Mouse (Mus musculus): ENCODE measurements at regions not wholly inside any gene's neighbourhood (a gene's known extent, or its start where the extent isn't known, plus 50 kb on each side); places are given as distances from the start of the nearest gene placed in this dataset.

GRCm38 (mm10) chr12:65673193-65673592 lies 447.9 kb downstream of the Wdr20rt start:
- no peak overlapping the region for H3K27ac ChIP-seq
- no peak for ATAC-seq (replicated peaks)
- H3K9ac ChIP-seq, result no peak overlapping the region
- no peak overlapping the region for H3K4me2 ChIP-seq
- H3K4me1 ChIP-seq, result no peaks in the 10 kb centered on the region
- H3K4me3 ChIP-seq, result no peak overlapping the region
- no peaks in the 10 kb centered on the region for H3K36me3 ChIP-seq (replicated peaks)
- no peaks in the 10 kb centered on the region for H3K9me3 ChIP-seq
- WGBS, result 96% methylated on average over 2 of the region's 2 CpGs
- H3K27me3 ChIP-seq (replicated peaks), result no peaks in the 10 kb centered on the region

GRCm38 (mm10) chr12:65674916-65675660 lies 449.8 kb downstream of the Wdr20rt start:
- Histone ChIP-seq H3K9ac (no peak overlapping the region), H3K27me3 (replicated peaks) (no peaks in the 10 kb centered on the region), H3K9me3 (no peaks in the 10 kb centered on the region), H3K4me3 (no peak overlapping the region), H3K4me1 (no peaks in the 10 kb centered on the region), H3K36me3 (replicated peaks) (no peaks in the 10 kb centered on the region), H3K4me2 (no peak overlapping the region), H3K27ac (no peak overlapping the region)
- 92% methylated on average over 1 of the region's 1 CpGs for WGBS
- no peak for ATAC-seq (replicated peaks)

GRCm38 (mm10) chr12:65680335-65680734 lies 455.0 kb downstream of the Wdr20rt start:
- Histone ChIP-seq H3K4me3 (no peak overlapping the region), H3K27ac (no peak overlapping the region), H3K9ac (no peak overlapping the region), H3K4me2 (no peak overlapping the region), H3K4me1 (no peaks in the 10 kb centered on the region), H3K9me3 (no peaks in the 10 kb centered on the region), H3K27me3 (replicated peaks) (no peaks in the 10 kb centered on the region), H3K36me3 (replicated peaks) (no peaks in the 10 kb centered on the region)
- WGBS, result 76% methylated on average over 2 of the region's 2 CpGs
- ATAC-seq (replicated peaks), result no peak

GRCm38 (mm10) chr12:65681826-65682225 lies 456.5 kb downstream of the Wdr20rt start:
- H3K27me3 ChIP-seq (replicated peaks), result no peaks in the 10 kb centered on the region
- 95% methylated on average over 6 of the region's 6 CpGs for WGBS
- ATAC-seq (replicated peaks), result no peak

GRCm38 (mm10) chr12:65704985-65705384 lies 479.7 kb downstream of the Wdr20rt start:
- Histone ChIP-seq H3K4me2 (no peak overlapping the region), H3K4me1 (no peaks in the 10 kb centered on the region), H3K9me3 (no peaks in the 10 kb centered on the region), H3K27me3 (replicated peaks) (no peaks in the 10 kb centered on the region), H3K27ac (no peak overlapping the region), H3K4me3 (no peak overlapping the region), H3K36me3 (replicated peaks) (no peaks in the 10 kb centered on the region), H3K9ac (no peak overlapping the region)
- WGBS, result 65% methylated on average over 1 of the region's 1 CpGs
- ATAC-seq (replicated peaks), result no peak

More at GRCm38 (mm10) chr12:65681826-65682225, 456.5 kb downstream of the Wdr20rt start:
- Histone ChIP-seq H3K36me3 (replicated peaks) (no peaks in the 10 kb centered on the region), H3K4me3 (no peak overlapping the region), H3K27ac (no peak overlapping the region), H3K9ac (no peak overlapping the region), H3K4me1 (no peaks in the 10 kb centered on the region), H3K4me2 (no peak overlapping the region), H3K9me3 (no peaks in the 10 kb centered on the region)

- no peak for ATAC-seq (replicated peaks)
- Histone ChIP-seq H3K36me3 (replicated peaks) (no peaks in the 10 kb centered on the region), H3K4me2 (no peak overlapping the region), H3K27ac (no peak overlapping the region), H3K27me3 (replicated peaks) (no peaks in the 10 kb centered on the region), H3K4me3 (no peak overlapping the region), H3K9me3 (no peaks in the 10 kb centered on the region), H3K9ac (no peak overlapping the region), H3K4me1 (no peaks in the 10 kb centered on the region)
- WGBS, result 19% methylated on average over 2 of the region's 2 CpGs
Measured at GRCm38 (mm10) chr12:65712304-65712703, 487.0 kb downstream of the Wdr20rt start.

Data from midbrain, embryonic 15.5 days (tissue).